Mouse (Mus musculus): ENCODE measurements around the gene Blmh. TPM values are rescaled to one million over a fixed set of nuclear protein-coding genes. Genes with fewer than 3 reads are reported as not detected.

Gene Blmh
- polyA plus RNA-seq, 1 experiment from 2014 or later = 79.2 TPM

DNA sequence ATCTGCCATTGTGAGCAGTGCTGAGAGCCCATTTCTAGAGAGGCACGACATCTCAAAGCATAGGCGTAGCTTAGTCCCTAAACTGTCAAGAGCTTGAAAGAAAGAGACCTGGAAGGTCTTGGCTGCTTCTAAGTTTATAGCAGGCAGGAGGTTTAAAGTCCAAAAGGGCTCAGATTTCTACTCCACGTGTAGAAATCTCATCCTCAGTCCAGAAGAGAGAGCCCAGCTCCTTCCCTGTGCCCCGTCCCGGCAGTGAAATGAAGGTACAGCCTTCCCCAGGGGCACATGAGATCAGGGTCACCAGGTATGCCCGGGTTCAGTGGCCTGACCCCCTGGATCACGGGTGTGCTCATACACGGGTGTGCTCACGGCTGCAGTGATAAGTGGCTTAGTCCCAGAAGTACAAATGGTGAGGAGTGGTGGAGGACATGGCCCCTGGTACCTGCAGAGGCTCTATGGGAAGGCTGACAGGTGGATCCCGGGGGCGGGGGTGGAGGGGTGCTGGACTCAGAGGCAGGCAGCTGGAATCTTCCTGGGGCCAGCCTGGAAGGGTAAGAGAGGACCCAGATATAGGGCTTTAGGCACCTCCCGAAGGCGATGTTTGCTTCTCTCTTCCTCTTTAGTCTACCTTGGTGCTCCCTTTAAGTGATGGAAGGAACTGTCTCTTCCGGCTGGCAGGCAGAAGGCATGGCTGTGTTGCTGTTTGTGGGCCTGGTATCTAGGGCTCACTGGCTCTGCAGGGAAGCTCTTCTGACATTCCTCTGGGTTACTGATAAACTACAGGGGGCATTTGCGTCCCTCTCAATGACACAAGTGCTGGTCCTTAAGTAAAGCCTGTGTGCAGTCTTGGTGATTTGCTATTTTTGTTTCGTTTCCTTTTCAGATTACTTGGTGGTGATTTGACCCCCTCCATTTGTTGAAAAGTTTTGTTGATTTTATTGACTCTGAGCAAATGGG is 84.7 kb downstream of the Blmh start:
- H3K9ac ChIP-seq = no peak overlapping the region
- no peak overlapping the region for H3K4me2 ChIP-seq
- H3K9me3 ChIP-seq (replicated peaks) = no peaks in the 10 kb centered on the region
- no peak overlapping the region for H3K27ac ChIP-seq
- H3K36me3 ChIP-seq = no peaks in the 10 kb centered on the region
- no peak overlapping the region for H3K4me3 ChIP-seq
- 57% methylated on average over 16 of the region's 16 CpGs for WGBS (ENCODE audit: insufficient replicate concordance)
- H3K27me3 ChIP-seq (replicated peaks) = peaks cover 33% of the 10 kb centered on the region
- H3K4me1 ChIP-seq = no peaks in the 10 kb centered on the region
- no peak for ATAC-seq

DNA sequence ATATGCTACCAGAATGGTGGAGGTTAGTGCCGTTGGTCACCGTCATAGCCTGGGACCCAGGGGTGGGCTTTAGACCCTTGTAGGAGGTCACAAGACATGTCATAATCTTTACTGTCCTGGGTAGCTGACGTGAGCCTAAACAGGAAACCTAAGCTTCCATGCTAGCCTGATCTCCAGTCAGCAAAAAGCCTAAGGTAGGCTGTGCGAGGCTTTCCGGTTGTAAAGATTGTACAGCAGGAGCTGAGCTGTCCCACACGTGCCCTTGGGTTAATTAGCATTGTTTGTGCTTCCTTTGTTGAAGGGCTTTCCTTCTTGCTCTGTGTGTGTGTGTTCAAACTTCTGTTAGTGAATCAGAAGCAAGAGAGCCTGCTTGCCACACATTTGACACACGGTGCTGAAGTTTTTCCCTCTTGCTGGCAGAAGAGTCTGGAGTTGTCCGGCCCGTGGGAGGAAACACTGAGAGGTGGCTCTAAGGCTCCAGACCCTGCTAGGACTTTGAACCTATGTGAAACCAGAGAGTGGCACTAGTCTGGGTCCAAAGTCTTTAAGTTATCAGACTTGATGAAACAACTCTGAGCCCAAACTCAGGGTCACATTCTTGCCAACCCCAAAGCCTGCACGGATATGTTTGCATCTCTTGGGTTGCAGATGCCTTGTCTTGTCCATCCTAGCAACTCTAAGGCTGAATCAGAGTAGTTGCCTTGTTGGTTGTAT is 86.3 kb downstream of the Blmh start:
- WGBS (ENCODE audit: insufficient replicate concordance) = 71% methylated on average over 10 of the region's 10 CpGs
- Histone ChIP-seq H3K4me3 (no peak overlapping the region), H3K27me3 (replicated peaks) (peaks cover 28% of the 10 kb centered on the region), H3K27ac (no peak overlapping the region), H3K4me2 (no peak overlapping the region), H3K9me3 (replicated peaks) (no peaks in the 10 kb centered on the region), H3K36me3 (no peaks in the 10 kb centered on the region), H3K9ac (no peak overlapping the region), H3K4me1 (no peaks in the 10 kb centered on the region)
- ATAC-seq = no peak

- Histone ChIP-seq H3K9ac (no peak overlapping the region), H3K4me2 (no peak overlapping the region), H3K4me1 (peaks cover 8% of the 10 kb centered on the region; the same call in 1 of the 2 replicates), H3K27ac (no peak overlapping the region), H3K36me3 (no peaks in the 10 kb centered on the region), H3K27me3 (replicated peaks) (peaks cover 30% of the 10 kb centered on the region), H3K4me3 (no peak overlapping the region), H3K9me3 (replicated peaks) (no peaks in the 10 kb centered on the region)
- ATAC-seq = no peak
- WGBS (ENCODE audit: insufficient replicate concordance) = 72% methylated on average over 11 of the region's 11 CpGs
These were observed 93.4 kb downstream of the Blmh start for GRCm38 (mm10) chr11:77018046-77018445.

DNA sequence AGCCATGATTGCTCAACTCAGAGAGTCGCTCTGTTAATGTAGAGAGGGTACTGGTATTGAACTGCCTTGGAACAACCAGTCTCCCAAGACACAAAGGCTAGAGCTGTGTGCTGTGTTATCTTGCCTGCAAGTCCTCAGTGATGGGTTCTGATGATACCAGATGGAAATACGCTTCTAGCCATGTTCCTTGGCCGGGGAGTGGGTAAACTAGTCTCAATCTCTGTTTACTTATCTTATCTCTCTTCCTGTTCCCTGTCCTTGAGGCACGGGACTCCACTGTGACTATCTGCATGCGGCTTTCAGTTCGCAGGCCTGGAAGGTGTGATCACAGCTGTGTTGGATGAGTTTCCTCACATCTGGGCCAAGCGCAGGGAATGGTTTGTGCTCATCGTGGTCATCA is 94.9 kb downstream of the Blmh start:
- Histone ChIP-seq H3K9me3 (replicated peaks) (no peaks in the 10 kb centered on the region), H3K4me3 (no peak overlapping the region), H3K27me3 (replicated peaks) (peaks cover 30% of the 10 kb centered on the region), H3K27ac (no peak overlapping the region), H3K4me1 (peaks cover 8% of the 10 kb centered on the region; the same call in 1 of the 2 replicates), H3K4me2 (no peak overlapping the region), H3K9ac (no peak overlapping the region), H3K36me3 (no peaks in the 10 kb centered on the region)
- no peak for ATAC-seq
- 12% methylated on average over 8 of the region's 8 CpGs for WGBS (ENCODE audit: insufficient replicate concordance)

DNA sequence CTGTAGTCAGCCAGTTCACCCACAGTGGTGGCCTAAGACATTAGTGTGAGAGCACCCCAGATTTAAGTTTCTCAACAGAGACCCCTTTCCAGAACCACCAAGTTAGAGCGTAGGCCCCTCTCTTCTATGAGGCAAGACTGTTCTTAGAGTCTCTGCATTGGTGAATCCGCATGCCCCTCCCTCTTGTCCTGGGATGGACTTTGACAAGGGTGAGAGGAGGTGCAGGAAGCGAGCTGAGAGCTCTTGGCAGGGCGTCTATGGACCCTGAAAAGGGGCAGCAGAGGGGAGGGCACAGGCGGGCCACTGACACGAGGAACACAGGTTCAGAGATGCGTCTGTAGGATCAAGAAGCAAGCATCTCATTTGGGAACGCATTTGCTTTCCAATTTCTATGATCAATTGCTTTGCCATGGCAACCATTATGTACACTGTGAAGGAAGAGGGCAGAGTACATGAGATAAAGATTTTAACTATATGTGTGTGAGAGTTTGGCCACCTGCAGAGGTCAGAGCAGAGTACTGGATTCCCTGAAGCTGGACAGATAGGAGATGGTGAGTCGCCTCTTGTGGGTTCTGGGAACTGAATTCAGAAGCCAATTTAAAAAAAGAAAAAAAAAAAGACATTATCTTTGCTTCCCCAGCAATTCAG is 97.3 kb downstream of the Blmh start:
- Histone ChIP-seq H3K36me3 (no peaks in the 10 kb centered on the region), H3K9me3 (replicated peaks) (no peaks in the 10 kb centered on the region), H3K4me3 (no peak overlapping the region), H3K9ac (no peak overlapping the region), H3K4me2 (no peak overlapping the region), H3K27me3 (replicated peaks) (peaks cover 30% of the 10 kb centered on the region), H3K4me1 (peaks cover 8% of the 10 kb centered on the region; the same call in 1 of the 2 replicates), H3K27ac (no peak overlapping the region)
- ATAC-seq = peak; percentile 68
- 58% methylated on average over 9 of the region's 9 CpGs for WGBS (ENCODE audit: insufficient replicate concordance)

DNA sequence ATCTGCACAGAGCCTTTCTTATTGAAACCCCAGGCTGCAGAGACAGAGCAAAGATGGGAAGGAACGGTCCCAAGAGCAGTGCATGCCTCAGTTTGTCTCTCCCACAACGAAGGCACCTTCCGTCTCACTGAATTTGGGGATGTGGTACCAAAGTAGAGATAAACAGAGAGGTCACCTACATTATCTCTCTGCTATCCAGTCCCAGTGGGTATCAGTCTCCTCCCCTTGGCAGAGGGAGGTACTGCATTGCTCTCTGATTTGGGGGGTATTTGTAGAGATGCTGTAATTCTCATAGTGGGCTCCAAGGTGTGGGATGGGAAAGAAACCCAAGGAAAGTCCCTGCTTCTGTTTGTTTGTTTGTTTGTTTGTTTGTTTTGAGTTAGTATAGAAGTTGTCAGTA is 102.0 kb downstream of the Blmh start:
- H3K9me3 ChIP-seq (replicated peaks) = no peaks in the 10 kb centered on the region

DNA sequence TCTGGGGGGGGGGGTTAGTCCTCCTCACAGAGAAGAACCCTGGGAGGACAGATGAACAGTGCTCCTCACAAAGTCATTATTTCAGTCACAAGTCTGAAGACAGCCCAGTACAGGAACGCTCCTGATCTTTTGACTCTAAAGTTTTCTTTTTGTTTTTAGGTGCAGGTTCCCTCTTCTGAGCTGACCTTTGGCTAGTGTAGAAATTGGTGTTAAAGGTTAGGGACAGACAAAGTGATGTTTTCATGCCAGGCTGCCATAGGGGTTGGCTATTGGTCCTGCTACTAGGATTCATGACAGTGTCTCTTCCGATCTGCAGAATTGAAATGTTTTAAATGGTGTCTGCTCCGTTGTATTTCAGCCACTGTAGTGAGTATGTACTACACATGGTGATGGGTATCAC is 103.5 kb downstream of the Blmh start:
- no peaks in the 10 kb centered on the region for H3K9me3 ChIP-seq (replicated peaks)
- 79% methylated on average over 3 of the region's 3 CpGs for WGBS (ENCODE audit: insufficient replicate concordance)
- H3K4me1 ChIP-seq = no peaks in the 10 kb centered on the region
- no peaks in the 10 kb centered on the region for H3K36me3 ChIP-seq
- H3K27me3 ChIP-seq (replicated peaks) = peaks cover 4% of the 10 kb centered on the region; the same call in 1 of the 2 replicates
- no peak overlapping the region for H3K9ac ChIP-seq
- no peak overlapping the region for H3K4me3 ChIP-seq
- no peak overlapping the region for H3K4me2 ChIP-seq
- no peak overlapping the region for H3K27ac ChIP-seq
- no peak for ATAC-seq

More for the DNA sequence above, 102.0 kb downstream of the Blmh start:
- Histone ChIP-seq H3K4me2 (no peak overlapping the region), H3K27me3 (replicated peaks) (peaks cover 1% of the 10 kb centered on the region; the same call in 1 of the 2 replicates), H3K4me3 (no peak overlapping the region), H3K27ac (no peak overlapping the region), H3K9ac (no peak overlapping the region), H3K4me1 (no peaks in the 10 kb centered on the region), H3K36me3 (no peaks in the 10 kb centered on the region)
- no peak for ATAC-seq
- WGBS (ENCODE audit: insufficient replicate concordance) = 51% methylated on average over 3 of the region's 3 CpGs

GRCm38 (mm10) chr11:77031151-77031934 is 106.7 kb downstream of the Blmh start:
- no peaks in the 10 kb centered on the region for H3K36me3 ChIP-seq
- no peaks in the 10 kb centered on the region for H3K4me1 ChIP-seq
- H3K4me3 ChIP-seq = no peak overlapping the region
- WGBS (ENCODE audit: insufficient replicate concordance) = 42% methylated on average over 14 of the region's 14 CpGs
- H3K27me3 ChIP-seq (replicated peaks) = peaks cover 4% of the 10 kb centered on the region; the same call in 1 of the 2 replicates
- H3K9ac ChIP-seq = no peak overlapping the region
- H3K4me2 ChIP-seq = no peak overlapping the region
- H3K9me3 ChIP-seq (replicated peaks) = no peaks in the 10 kb centered on the region
- ATAC-seq = no peak
- no peak overlapping the region for H3K27ac ChIP-seq

Other genes with a start within 250 kb of the Blmh start
- not detected in 2 replicates for gene Trarg1, start 245.0 kb upstream of the Blmh start, polyA plus RNA-seq (2016; fragmentation: Nextera tagmentation; extraction: Ambion mirVana)
- gene Gosr1, start 161.2 kb upstream of the Blmh start, polyA plus RNA-seq (2016; fragmentation: Nextera tagmentation; extraction: Ambion mirVana) = 13.2 and 15.2 TPM in 2 replicates
- 10.5 and 11.3 TPM in 2 replicates for gene Cpd, start 77.8 kb upstream of the Blmh start, polyA plus RNA-seq (2016; fragmentation: Nextera tagmentation; extraction: Ambion mirVana)
- 0.10 TPM in 1 of 2 replicates, not detected in the other for gene Tmigd1, start 22.6 kb upstream of the Blmh start, polyA plus RNA-seq (2016; fragmentation: Nextera tagmentation; extraction: Ambion mirVana)
- 2.2 and 2.8 TPM in 2 replicates for gene Slc6a4, start 73.8 kb downstream of the Blmh start, polyA plus RNA-seq (2016; fragmentation: Nextera tagmentation; extraction: Ambion mirVana)
- 34.9 and 37.1 TPM in 2 replicates for gene Nsrp1, start 153.6 kb downstream of the Blmh start, polyA plus RNA-seq (2016; fragmentation: Nextera tagmentation; extraction: Ambion mirVana)